2 mouse cellular contexts compared by ENCODE assay signal in the genomic region with DNA sequence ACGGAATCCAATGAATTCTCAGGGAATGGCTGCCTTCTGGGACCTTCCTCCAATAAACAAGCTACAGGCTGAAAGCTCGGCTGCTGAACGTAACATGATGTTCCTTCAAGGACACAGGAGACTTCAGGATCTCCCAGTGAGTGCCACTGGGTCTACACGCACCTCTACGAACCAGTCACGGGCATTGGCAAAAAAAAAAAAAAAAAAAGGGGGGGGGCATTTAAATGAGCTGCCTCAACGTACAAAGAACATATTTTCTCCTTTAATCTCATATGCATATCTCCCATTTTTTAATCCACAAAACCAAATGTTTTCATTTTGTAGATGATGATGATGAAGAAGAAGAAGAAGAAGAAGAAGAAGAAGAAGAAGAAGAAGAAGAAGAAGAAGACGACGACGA.
A peak's percentile ranks its signal among the peaks of the same experiment; 100 is the strongest.
TF ChIP-seq lines count a peak whose summit lies in the region.

No protein-coding gene starts in this region.

TF ChIP-seq in CH12.LX, 34 proteins besides CTCF, POLR2A, EP300 and RAD21:
- TF ChIP-seq ZNF384 (IDR thresholded peaks at IDR 0.05; ENCODE audit: low read depth, low read length), result peak; percentile 93
- TF ChIP-seq USF2 (conservative IDR thresholded peaks at IDR 0.05; ENCODE audit: low read depth, low read length), result no peak
- 0 out of 2 replicates have a peak, but pooled peaks have one; percentile 7 for TF ChIP-seq CHD1 (IDR thresholded peaks at IDR 0.05; ENCODE audit: low read depth, low read length)
- TF ChIP-seq MAZ (IDR thresholded peaks at IDR 0.05; ENCODE audit: low read depth, low read length), result peak; percentile 69; the same call in 1 of the 2 replicates
- TF ChIP-seq SIN3A (IDR thresholded peaks at IDR 0.05; ENCODE audit: low read length), result 0 out of 2 replicates have a peak, but pooled peaks have one; percentile 47
- no peak for TF ChIP-seq ZMIZ1 (IDR thresholded peaks at IDR 0.05; ENCODE audit: low read depth, low read length)
- TF ChIP-seq BHLHE40 (IDR thresholded peaks at IDR 0.05; ENCODE audit: low read depth, low read length), result peak; percentile 69

TF ChIP-seq in MEL, 35 proteins besides CTCF, POLR2A, EP300 and RAD21:
- TF ChIP-seq MXI1 (IDR thresholded peaks at IDR 0.05; ENCODE audit: low read depth, low read length) (no peak), ZNF384 (IDR thresholded peaks at IDR 0.05; ENCODE audit: low read depth, low read length) (peak; percentile 60), GABPA (IDR thresholded peaks at IDR 0.05; ENCODE audit: low read depth, low read length) (no peak)
